Comparison of ENCODE assay signal across 13 mouse cellular contexts in genomic region chr2:68040752-68041151, GRCm38 (mm10).
"Had no signal": no experiment of that assay in that cellular context is flagged by ENCODE, and none has a peak within 500 bp of the region (broad histone marks: within the 10 kb centered on the region; RNA-seq: fewer than 3 reads in every experiment).

No protein-coding gene starts in this region.

- DNase-seq: kidney, adult 11 months; kidney, adult 8-10 months; kidney, postnatal 10 days; kidney, postnatal 36 days; left cerebral cortex, postnatal 4 days; liver, postnatal 0 days; lung, embryonic 14.5 days; midbrain, embryonic 14.5 days; thymus, adult 18-20 months; thymus, postnatal 14 days; thymus, postnatal 4 days had no signal

- ATAC-seq: intestine, embryonic 15.5 days; liver, postnatal 0 days; lung, postnatal 0 days had no signal
